Mouse (Mus musculus) erythroblast, embryonic 14.5 days (primary cell): Measurements from ENCODE around the gene St3gal4.

Experiments
- GATA1 ChIP-seq: IDR thresholded peaks from 2 replicates; pipeline ENCODE4 v1.6.1; 2012; ENCODE audit warnings: low read length, inconsistent platforms, mixed read lengths
- TAL1 ChIP-seq: IDR thresholded peaks from 3 replicates; pipeline ENCODE4 v1.6.1; 2012; ENCODE audit warnings: low read length, inconsistent platforms, mixed read lengths

GRCm38 (mm10) chr9:35124678-35124955 is 5.5 kb upstream of the St3gal4 start:
- TF ChIP-seq GATA1 = no peak
- TF ChIP-seq TAL1 = no peak
